Mouse (Mus musculus) E14TG2a.4 (cell line): ENCODE measurements at regions not wholly inside any gene's neighbourhood (a gene's known extent, or its start where the extent isn't known, plus 50 kb on each side); places are given as distances from the start of the nearest gene placed in this dataset.

Experiments
- CTCF ChIP-seq: conservative IDR thresholded peaks from 2 replicates; pipeline ENCODE4 v1.5.1; 2014; ENCODE audit warnings: low read length
- NANOG ChIP-seq: IDR thresholded peaks from 2 replicates; pipeline ENCODE4 v1.6.1; 2014; ENCODE audit warnings: borderline replicate concordance, low read length, mixed read lengths

GRCm38 (mm10) chr16:52690272-52690671, 236.4 kb upstream of the Alcam start:
- TF ChIP-seq CTCF (no peak), NANOG (no peak)
